Mouse (Mus musculus) cerebellum, adult 2 months (tissue): ENCODE measurements around the gene Ptbp1.

Experiments used
- CTCF ChIP-seq: fragments of 200-500 bp; IDR thresholded peaks from 2 replicates; pipeline ENCODE4 v1.5.1; 2011; ENCODE audit warnings: low read depth, mild to moderate bottlenecking, control low read depth, low read length, moderate library complexity, borderline replicate concordance; ENCODE audit not compliant: insufficient read depth
- POLR2A ChIP-seq: fragments of 200-500 bp; IDR thresholded peaks from 2 replicates; pipeline ENCODE4 v1.6.1; 2011; ENCODE audit warnings: low read length, control low read depth, borderline replicate concordance; ENCODE audit not compliant: insufficient read depth

DNA sequence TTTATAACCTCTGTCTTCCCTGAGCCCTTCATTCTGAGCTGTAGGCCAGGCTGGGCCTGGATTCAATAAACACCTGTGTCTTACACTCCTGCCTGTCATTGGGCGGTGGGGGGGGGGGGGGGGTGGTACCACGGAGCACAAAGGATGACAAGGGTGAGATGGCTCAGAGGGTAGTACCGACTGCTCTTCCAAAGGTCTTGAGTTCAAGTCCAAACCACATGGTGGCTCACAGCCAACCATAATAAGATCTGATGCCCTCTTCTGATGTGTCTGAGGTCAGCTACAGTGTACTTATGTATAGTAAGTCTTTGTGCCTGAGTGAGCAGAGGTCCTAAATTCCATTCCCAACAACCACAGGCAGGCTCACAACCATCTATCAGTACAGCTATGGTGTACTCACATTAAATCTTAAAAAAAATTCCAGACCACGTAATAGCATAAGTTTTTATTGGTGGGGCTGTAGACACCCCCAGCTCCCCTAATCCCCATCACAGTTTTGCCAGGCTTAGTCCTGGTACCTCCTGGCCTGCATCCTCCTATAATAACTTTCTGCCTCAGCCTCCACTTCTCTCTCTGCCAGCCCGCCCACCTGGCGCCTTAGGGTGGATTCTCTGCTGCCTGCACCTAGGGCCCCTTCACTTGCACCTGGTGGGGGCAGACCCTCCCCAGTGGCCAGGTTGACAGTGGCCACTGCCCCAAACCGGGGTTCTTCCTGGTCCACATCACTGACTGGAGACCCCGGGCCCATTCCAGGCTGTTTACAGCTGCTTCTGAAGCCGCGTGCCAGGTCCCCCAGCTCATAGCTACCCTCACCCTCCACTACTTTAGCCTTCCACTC lies 10.3 kb downstream of the Ptbp1 start:
- TF ChIP-seq POLR2A: no peak
- TF ChIP-seq CTCF: no peak
